Comparison of ENCODE assay signal across 12 mouse cellular contexts in the genomic region with DNA sequence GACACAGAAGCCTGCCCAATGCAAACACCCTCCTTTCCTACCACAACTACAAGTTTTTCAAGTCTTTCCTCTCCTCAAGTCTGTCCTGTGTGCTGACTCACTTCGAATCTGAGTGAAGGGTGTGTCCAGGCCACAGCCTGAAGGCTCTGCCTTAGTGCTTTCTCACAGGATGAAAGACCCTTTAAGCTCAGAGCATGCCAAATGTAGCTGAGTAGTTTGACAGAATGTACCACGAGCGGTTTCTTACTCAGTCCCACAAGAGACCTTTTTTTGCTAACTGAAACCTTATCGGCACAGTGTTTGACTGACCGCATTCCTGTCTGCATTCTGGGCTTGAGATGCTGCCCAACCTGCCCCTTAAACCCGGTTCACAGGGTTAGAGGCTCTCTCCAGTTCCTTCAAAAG.
DNase-seq lines count a peak whose midpoint lies in the region; ATAC-seq lines count a peak whose summit lies in the region.
"Had no signal": no experiment of that assay in that cellular context is flagged by ENCODE, and none has a peak within 500 bp of the region (broad histone marks: within the 10 kb centered on the region; RNA-seq: fewer than 3 reads in every experiment).

No protein-coding gene starts in this region.

- peak; percentile 45 for DNase-seq in CD4-positive helper T cell, adult 2 months (ENCODE audit: low read depth, low spot score)
- peak; percentile 40 to 59 for DNase-seq in lung, postnatal 4 days
- no peak for DNase-seq in left cerebral cortex, postnatal 36 days (ENCODE audit: low spot score in 2 of 2)
- DNase-seq in kidney, adult 18-20 months: no peak
- no peak for DNase-seq in thymus, postnatal 14 days
- DNase-seq: cerebellum, adult 11 months; kidney, adult 9 months; right cerebral cortex, postnatal 4 days had no signal

- no peak overlapping the region for H3K4me3 ChIP-seq in heart, embryonic 16.5 days (ENCODE audit: low read length)
- H3K4me3 ChIP-seq: forebrain, embryonic 13.5 days; limb, embryonic 12.5 days had no signal

- peak overlapping the region; percentile 55; the same call in 1 of the 2 replicates for H3K27ac ChIP-seq in heart, embryonic 16.5 days (ENCODE audit: low read length)
- H3K27ac ChIP-seq: forebrain, embryonic 13.5 days; limb, embryonic 12.5 days had no signal

- no peaks in the 10 kb centered on the region for H3K27me3 ChIP-seq in heart, embryonic 16.5 days (ENCODE audit: control insufficient read depth, insufficient read depth, low read length)
- H3K27me3 ChIP-seq: forebrain, embryonic 13.5 days; limb, embryonic 12.5 days had no signal

- H3K9me3 ChIP-seq in heart, embryonic 16.5 days (replicated peaks; ENCODE audit: control insufficient read depth, low read length): no peaks in the 10 kb centered on the region
- H3K9me3 ChIP-seq: forebrain, embryonic 13.5 days; limb, embryonic 12.5 days had no signal

- H3K36me3 ChIP-seq in heart, embryonic 16.5 days (ENCODE audit: control insufficient read depth, insufficient read depth): no peaks in the 10 kb centered on the region
- H3K36me3 ChIP-seq: limb, embryonic 12.5 days had no signal

- peaks cover 17% of the 10 kb centered on the region for H3K4me1 ChIP-seq in heart, embryonic 16.5 days (ENCODE audit: control insufficient read depth, insufficient read depth, low read length)
- H3K4me1 ChIP-seq: forebrain, embryonic 13.5 days; limb, embryonic 12.5 days had no signal

- 33% methylated on average over 6 of the region's 6 CpGs for WGBS in heart, embryonic 16.5 days

- no peak overlapping the region for H3K4me2 ChIP-seq in heart, embryonic 16.5 days (ENCODE audit: low read depth, low read length)
- H3K4me2 ChIP-seq: forebrain, embryonic 13.5 days; limb, embryonic 12.5 days had no signal

- intact Hi-C loops in left cerebral cortex, postnatal 36 days (cut with DNase I): loop anchor here (5.0 kb wide), 1 partner anchor 63 kb away; no protein-coding TSS in a partner anchor

- no peak overlapping the region for H3K9ac ChIP-seq in heart, embryonic 16.5 days (ENCODE audit: low read length)
- H3K9ac ChIP-seq: forebrain, embryonic 13.5 days; limb, embryonic 12.5 days had no signal

- peak; percentile 64 for ATAC-seq in activated CD4-positive, CD25-positive, alpha-beta regulatory T cell, adult 4 months
- peak; percentile 49; the same call in 1 of the 2 replicates for ATAC-seq in heart, embryonic 16.5 days (replicated peaks; ENCODE audit: extremely low read depth, insufficient read depth, low FRiP score)
- ATAC-seq: forebrain, embryonic 13.5 days had no signal

Comparison
In these comparisons a context has a peak if more than half of its experiments do, and no peak if none do; other contexts are left out.
1. DNase-seq: peak in CD4-positive helper T cell, adult 2 months (single experiment) and lung, postnatal 4 days (2 of 2); none in left cerebral cortex, postnatal 36 days (0 of 2), kidney, adult 18-20 months (single experiment) and thymus, postnatal 14 days (single experiment).